Mouse (Mus musculus) CH12.LX (cell line): ENCODE measurements around the gene Kdelr2.

ENCODE experiments used
- CHD2 ChIP-seq: IDR thresholded peaks from 2 replicates; pipeline ENCODE4 v1.6.1; 2011; ENCODE audit warnings: low read length, improper control_type of control experiment
- CTCF ChIP-seq, 2 experiments: IDR thresholded peaks in 1 of 2; conservative IDR thresholded peaks in 1 of 2; 2 replicates each; pipeline ENCODE4 v1.5.1; 2011 to 2012; ENCODE audit warnings: low read depth in 2 of 2, low read length in 2 of 2, improper control_type of control experiment in 1 of 2, inconsistent platforms in 1 of 2, mild to moderate bottlenecking in 1 of 2, moderate library complexity in 1 of 2
- MAFK ChIP-seq: IDR thresholded peaks from 2 replicates; pipeline ENCODE4 v1.6.1; 2011; ENCODE audit warnings: low read length, improper control_type of control experiment; ENCODE audit not compliant: insufficient replicate concordance
- MAX ChIP-seq: IDR thresholded peaks from 2 replicates; pipeline ENCODE4 v1.6.1; 2011; ENCODE audit warnings: low read length, improper control_type of control experiment
- NELFE ChIP-seq: IDR thresholded peaks from 2 replicates; pipeline ENCODE4 v1.6.1; 2011; ENCODE audit warnings: low read depth, low read length, improper control_type of control experiment
- POLR2A ChIP-seq: IDR thresholded peaks from 2 replicates; pipeline ENCODE4 v1.6.1; 2011; ENCODE audit warnings: low read depth, mild to moderate bottlenecking, improper control_type of control experiment, low read length
- POLR2AphosphoS2 ChIP-seq: IDR thresholded peaks from 2 replicates; pipeline ENCODE4 v1.6.1; 2011; ENCODE audit warnings: low read depth, low read length, improper control_type of control experiment
- RAD21 ChIP-seq: IDR thresholded peaks from 2 replicates; pipeline ENCODE4 v1.6.1; 2011; ENCODE audit warnings: low read depth, mild to moderate bottlenecking, low read length, improper control_type of control experiment, moderate library complexity
- RCOR1 ChIP-seq: conservative IDR thresholded peaks from 2 replicates; pipeline ENCODE4 v1.6.1; 2012; ENCODE audit warnings: low read depth, mild to moderate bottlenecking, inconsistent platforms, low read length, improper control_type of control experiment
- USF1 ChIP-seq: IDR thresholded peaks from 2 replicates; pipeline ENCODE4 v1.6.1; 2014; ENCODE audit warnings: low read depth, mild to moderate bottlenecking, inconsistent platforms, low read length, improper control_type of control experiment

GRCm38 (mm10) chr5:143465156-143466085 is 61.8 kb downstream of the Kdelr2 start:
- TF ChIP-seq POLR2A: no peak
- TF ChIP-seq RAD21: no peak
- TF ChIP-seq CTCF (conservative IDR thresholded peaks at IDR 0.05 in 1 of 2, IDR thresholded peaks at IDR 0.05 in 1 of 2; ENCODE audit: low read depth in 2 of 2, low read length in 2 of 2): no peak
- no peak for TF ChIP-seq POLR2AphosphoS2
- TF ChIP-seq MAX: no peak
- TF ChIP-seq USF1: no peak
- no peak for TF ChIP-seq MAFK
- no peak for TF ChIP-seq CHD2
- no peak for TF ChIP-seq RCOR1
- no peak for TF ChIP-seq NELFE
